Mouse (Mus musculus) midbrain, embryonic 16.5 days (tissue): Measurements from ENCODE around the gene Rfwd3. TPM values are rescaled to one million over a fixed set of nuclear protein-coding genes. Genes with fewer than 3 reads are reported as not detected.
"Not testable (repeated sequence)": the region's sequence is repeated elsewhere in the genome, so short reads cannot be mapped to it uniquely, and the experiment has no call there.

Source experiments
- ATAC-seq: fragments of 200-750 bp; cut with Nextera tagmentation; 2 replicates; pipeline ENCODE4 v1.8.0; 2017; ENCODE audit warnings: moderate TSS enrichment
- H3K27ac ChIP-seq: fragments of 300-500 bp; sonication (generic); 2 replicates; pipeline ENCODE4 v1.5.1; 2014; ENCODE audit warnings: mild to moderate bottlenecking, low read length, mixed read lengths
- H3K27me3 ChIP-seq: fragments of 300-500 bp; sonication (generic); 2 replicates; pipeline ENCODE4 v1.6.1; 2014; ENCODE audit warnings: low read depth, low read length, mixed read lengths; ENCODE audit not compliant: control insufficient read depth, insufficient read depth
- H3K36me3 ChIP-seq: fragments of 300-500 bp; sonication (generic); 2 replicates; pipeline ENCODE4 v1.6.1; 2014; ENCODE audit warnings: mild to moderate bottlenecking, low read length, moderate library complexity, mixed read lengths; ENCODE audit not compliant: control insufficient read depth, insufficient read depth
- H3K4me1 ChIP-seq: fragments of 300-500 bp; sonication (generic); 2 replicates; pipeline ENCODE4 v1.6.1; 2014; ENCODE audit warnings: mild to moderate bottlenecking, low read length, mixed read lengths; ENCODE audit not compliant: control insufficient read depth, insufficient read depth
- H3K4me2 ChIP-seq: fragments of 300-500 bp; sonication (generic); 2 replicates; pipeline ENCODE4 v1.6.1; 2014; ENCODE audit warnings: mild to moderate bottlenecking, low read length, mixed read lengths
- H3K4me3 ChIP-seq: fragments of 300-500 bp; sonication (generic); 2 replicates; pipeline ENCODE4 v1.5.1; 2014; ENCODE audit warnings: low read depth, mild to moderate bottlenecking, low read length, moderate library complexity, mixed read lengths
- H3K9ac ChIP-seq: fragments of 300-500 bp; sonication (generic); 2 replicates; pipeline ENCODE4 v1.6.1; 2014; ENCODE audit warnings: low read depth, low read length, mixed read lengths
- H3K9me3 ChIP-seq: fragments of 300-500 bp; sonication (generic); replicated peaks from 2 replicates; pipeline ENCODE4 v1.6.1; 2014; ENCODE audit warnings: mild to moderate bottlenecking, low read length, mixed read lengths; ENCODE audit not compliant: control insufficient read depth, poor library complexity, severe bottlenecking
- WGBS: fragments of 180-500 bp; shearing (Covaris S2); extraction: QIAGEN DNeasy Blood & Tissue Kit; methylation state at CpG from one replicate; pipeline ENCODE4 v1.1.7; 2014; 5-methylcytosine and 5-hydroxymethylcytosine counted together
- polyA plus RNA-seq: library from polyadenylated mRNA; unstranded; fragments of >200 nt; fragmentation: Nextera tagmentation; extraction: Ambion mirVana; gene quantifications from 2 replicates; pipeline ENCODE4 v1.2.1, GENCODE M21; 2015

Rfwd3 gene
- polyA plus RNA-seq, 1 experiment from 2014 or later, result 20.3 TPM

DNA sequence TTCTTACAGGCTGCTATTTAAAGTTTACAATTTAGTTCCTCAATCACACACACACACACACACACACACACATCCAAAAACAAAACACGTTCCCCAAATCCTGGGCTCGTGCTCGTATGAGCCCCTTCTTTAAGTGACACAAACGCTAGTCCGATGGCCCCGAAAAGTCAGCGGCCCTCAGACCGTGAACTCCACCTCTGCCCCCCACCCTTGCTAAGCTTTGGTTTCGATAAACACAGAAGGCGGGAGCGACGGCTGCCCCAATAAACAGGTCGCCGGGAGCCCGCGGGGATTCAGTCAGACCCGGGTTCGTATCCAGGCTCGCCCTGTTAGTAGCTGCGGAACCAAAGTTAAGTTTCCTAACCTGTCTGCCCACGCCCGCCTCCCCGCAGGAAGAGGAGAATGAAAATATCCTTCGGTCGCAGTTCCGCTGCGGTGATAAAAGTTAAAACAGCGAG, 630 bp downstream of the Rfwd3 start:
- peak overlapping the region; percentile 88 for H3K9ac ChIP-seq
- no peaks in the 10 kb centered on the region for H3K36me3 ChIP-seq
- no peaks in the 10 kb centered on the region for H3K9me3 ChIP-seq
- peaks cover 5% of the 10 kb centered on the region for H3K4me1 ChIP-seq
- ATAC-seq, result peak; percentile 26; the same call in 1 of the 2 replicates
- peak overlapping the region; percentile 93 for H3K4me3 ChIP-seq
- H3K4me2 ChIP-seq, result peak overlapping the region; percentile 86
- 0% methylated on average over 28 of the region's 28 CpGs for WGBS
- H3K27ac ChIP-seq, result peak overlapping the region; percentile 75
- no peaks in the 10 kb centered on the region for H3K27me3 ChIP-seq

- Histone ChIP-seq H3K9me3 (no peaks in the 10 kb centered on the region), H3K36me3 (peaks cover 6% of the 10 kb centered on the region), H3K27ac (no peak overlapping the region), H3K4me2 (no peak overlapping the region), H3K27me3 (no peaks in the 10 kb centered on the region), H3K9ac (no peak overlapping the region), H3K4me3 (no peak overlapping the region), H3K4me1 (peaks cover 5% of the 10 kb centered on the region)
- no peak for ATAC-seq
- WGBS, result 91% methylated on average over 1 of the region's 1 CpGs
These were observed 2.0 kb downstream of the Rfwd3 start for GRCm38 (mm10) chr8:111298011-111298410.

DNA sequence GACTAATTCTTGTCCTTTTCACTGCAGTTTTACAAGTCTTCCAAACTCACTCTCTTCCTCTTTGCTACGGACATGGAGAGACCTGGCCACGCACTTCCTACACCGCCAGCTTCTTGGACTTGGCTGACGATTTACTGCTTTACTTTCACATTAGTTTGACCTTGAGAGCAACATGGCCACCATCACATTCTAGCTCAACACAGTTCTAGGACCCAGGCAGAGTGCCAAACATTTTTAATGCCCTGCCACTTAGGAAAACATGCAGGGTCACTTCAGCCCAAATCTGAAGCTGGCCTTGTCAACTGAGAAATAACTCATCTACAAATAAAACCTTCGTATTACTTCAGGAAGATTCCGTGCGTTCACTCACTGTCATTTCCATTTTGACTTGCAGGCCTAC, 8.3 kb downstream of the Rfwd3 start:
- Histone ChIP-seq H3K4me1 (no peaks in the 10 kb centered on the region), H3K9ac (no peak overlapping the region), H3K27me3 (no peaks in the 10 kb centered on the region), H3K4me3 (no peak overlapping the region), H3K4me2 (no peak overlapping the region), H3K9me3 (no peaks in the 10 kb centered on the region), H3K27ac (no peak overlapping the region), H3K36me3 (peaks cover 24% of the 10 kb centered on the region)
- no peak for ATAC-seq
- WGBS, result 97% methylated on average over 7 of the region's 7 CpGs

- H3K27ac ChIP-seq, result no peak overlapping the region
- H3K4me2 ChIP-seq, result no peak overlapping the region
- no peak overlapping the region for H3K4me3 ChIP-seq
- H3K27me3 ChIP-seq, result no peaks in the 10 kb centered on the region
- H3K9me3 ChIP-seq, result no peaks in the 10 kb centered on the region
- no peak overlapping the region for H3K9ac ChIP-seq
- ATAC-seq, result no peak
- peaks cover 32% of the 10 kb centered on the region for H3K36me3 ChIP-seq
- no peaks in the 10 kb centered on the region for H3K4me1 ChIP-seq
- WGBS, result 96% methylated on average over 7 of the region's 7 CpGs
These were observed 9.4 kb downstream of the Rfwd3 start for GRCm38 (mm10) chr8:111290586-111290985.

DNA sequence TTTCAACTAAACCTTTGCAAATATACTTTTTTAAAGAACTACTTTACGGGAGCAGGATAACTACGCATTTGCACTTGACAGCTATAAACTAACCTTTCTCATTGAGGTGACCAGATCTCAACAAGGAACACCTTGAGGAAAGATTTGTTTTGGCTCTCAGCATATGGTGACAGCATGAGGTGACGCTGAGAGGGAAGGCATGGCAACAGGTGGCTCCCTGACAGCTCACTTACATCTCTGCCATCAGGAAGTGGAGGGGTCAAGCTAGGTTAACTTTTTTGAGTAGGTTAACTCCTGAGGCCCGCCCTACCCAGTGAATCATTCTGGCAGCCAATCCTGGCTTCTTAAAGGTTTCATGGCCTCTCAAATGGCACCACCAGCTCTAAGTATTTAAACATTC, 14.4 kb downstream of the Rfwd3 start:
- Histone ChIP-seq H3K27ac (no peak overlapping the region), H3K36me3 (peaks cover 31% of the 10 kb centered on the region), H3K4me2 (no peak overlapping the region), H3K4me1 (no peaks in the 10 kb centered on the region), H3K9me3 (no peaks in the 10 kb centered on the region), H3K27me3 (no peaks in the 10 kb centered on the region), H3K4me3 (no peak overlapping the region), H3K9ac (no peak overlapping the region)
- whole genome bisulfite sequencing, result 93% methylated on average over 4 of the region's 4 CpGs
- ATAC-seq, result no peak

DNA sequence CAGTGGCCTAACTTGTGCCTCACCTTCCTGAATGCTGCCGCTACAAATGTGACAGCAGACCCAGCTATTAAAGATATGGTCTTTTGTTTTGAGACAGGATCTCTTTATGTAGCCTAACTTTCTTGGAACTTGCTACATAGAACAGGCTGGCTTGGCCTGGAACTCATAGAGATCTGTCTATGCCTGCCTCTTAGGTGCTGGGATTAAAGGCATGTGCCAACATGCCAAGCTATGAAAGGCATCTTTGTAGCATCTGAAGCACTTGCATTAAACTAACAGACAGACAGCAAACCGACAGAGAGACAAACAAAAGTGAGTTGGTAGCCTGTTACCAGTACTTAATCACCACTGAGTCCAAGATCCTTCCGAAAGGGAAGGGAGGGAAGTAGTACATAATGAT, 17.9 kb downstream of the Rfwd3 start:
- Histone ChIP-seq H3K27ac (no peak overlapping the region), H3K27me3 (no peaks in the 10 kb centered on the region), H3K9ac (no peak overlapping the region), H3K4me1 (no peaks in the 10 kb centered on the region), H3K4me3 (no peak overlapping the region), H3K9me3 (no peaks in the 10 kb centered on the region), H3K4me2 (no peak overlapping the region), H3K36me3 (peaks cover 24% of the 10 kb centered on the region)
- 98% methylated on average over 3 of the region's 3 CpGs for WGBS
- ATAC-seq, result no peak

GRCm38 (mm10) chr8:111268277-111268676, 31.7 kb downstream of the Rfwd3 start:
- Histone ChIP-seq H3K9me3 (no peaks in the 10 kb centered on the region), H3K4me2 (no peak overlapping the region), H3K27me3 (no peaks in the 10 kb centered on the region), H3K4me3 (no peak overlapping the region), H3K36me3 (0 out of 2 replicates have a peak, but pooled peaks cover 4% of the 10 kb centered on the region), H3K27ac (no peak overlapping the region), H3K4me1 (no peaks in the 10 kb centered on the region), H3K9ac (no peak overlapping the region)
- WGBS, result 79% methylated on average over 2 of the region's 2 CpGs
- no peak for ATAC-seq

DNA sequence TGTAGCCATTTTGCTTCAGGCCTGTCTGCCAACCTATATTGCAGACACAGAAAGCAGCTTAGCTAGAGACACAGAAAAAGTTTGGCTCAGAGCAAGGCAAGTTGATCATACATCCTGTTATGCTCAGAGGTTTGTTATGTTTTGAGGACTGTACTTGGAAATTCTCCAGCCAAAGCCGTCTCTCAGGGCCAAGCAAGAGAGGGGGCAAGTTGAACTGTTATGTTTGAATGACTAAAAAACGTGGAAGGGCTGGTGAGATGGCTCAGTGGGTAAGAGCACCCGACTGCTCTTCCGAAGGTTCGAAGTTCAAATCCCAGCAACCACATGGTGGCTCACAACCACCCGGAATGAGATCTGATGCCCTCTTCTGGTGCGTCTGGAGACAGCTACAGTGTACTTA, 33.9 kb downstream of the Rfwd3 start:
- not testable (repeated sequence) for H3K36me3 ChIP-seq, ATAC-seq, H3K4me1 ChIP-seq, H3K4me3 ChIP-seq, H3K9ac ChIP-seq, H3K27me3 ChIP-seq, H3K27ac ChIP-seq, H3K4me2 ChIP-seq, H3K9me3 ChIP-seq
- 80% methylated on average over 7 of the region's 7 CpGs for WGBS

GRCm38 (mm10) chr8:111264693-111265220, 35.3 kb downstream of the Rfwd3 start:
- Histone ChIP-seq H3K27me3 (no peaks in the 10 kb centered on the region), H3K4me1 (peaks cover 3% of the 10 kb centered on the region; the same call in 1 of the 2 replicates), H3K9me3 (no peaks in the 10 kb centered on the region), H3K4me3 (no peak overlapping the region), H3K27ac (no peak overlapping the region), H3K4me2 (no peak overlapping the region), H3K36me3 (no peaks in the 10 kb centered on the region), H3K9ac (no peak overlapping the region)
- no peak for ATAC-seq
- WGBS, result 77% methylated on average over 2 of the region's 2 CpGs
